Mouse (Mus musculus) stomach, embryonic 16.5 days (tissue): ENCODE measurements around the gene Dqx1. TPM values are rescaled to one million over a fixed set of nuclear protein-coding genes. Genes with fewer than 3 reads are reported as not detected.

Experiments
- microRNA counts: library from miRNA; unstranded; fragments of <30 nt; microRNA quantifications from one replicate; lab custom pipeline; 2016
- microRNA-seq: library from miRNA; unstranded; fragments of <30 nt; microRNA quantifications from one replicate; pipeline ENCODE4, GENCODE M21; 2016
- polyA plus RNA-seq: library from polyadenylated mRNA; unstranded; fragments of >200 nt; fragmentation: Nextera tagmentation; extraction: Ambion mirVana; gene quantifications from 2 replicates; pipeline ENCODE4 v1.2.1, GENCODE M21; 2015

Dqx1 gene
- polyA plus RNA-seq, 1 experiment from 2014 or later, result 6.4 TPM

MicroRNAs encoded within 50 kb of the gene (microRNA counts, 519-probe panel; counts per million panel counts)
- 1,655 counts per million, percentile 25 among the panel's probes with 10 or more counts for microRNA mmu-miR-3470a+mmu-miR-3470b (lab: Ali Mortazavi, UCI)

Small RNA genes lying within 50 kb of the gene (microRNA-seq; reads per million reads assigned to microRNA genes)
- gene Mir3470a (not detected), gene Mir7040 (not detected)

Other genes starting within 250 kb of the Dqx1 start
- 1.4 and 1.5 TPM in 2 replicates for gene Sema4f, start 118.1 kb upstream of the Dqx1 start, polyA plus RNA-seq
- gene M1ap, start 110.9 kb upstream of the Dqx1 start, polyA plus RNA-seq, result 0.26 and 1.0 TPM in 2 replicates
- gene Dok1, start 24.4 kb upstream of the Dqx1 start, polyA plus RNA-seq, result 10.5 and 11.3 TPM in 2 replicates
- 19.4 and 19.5 TPM in 2 replicates for gene Loxl3, start 23.7 kb upstream of the Dqx1 start, polyA plus RNA-seq
- gene Aup1, start 3.3 kb upstream of the Dqx1 start, polyA plus RNA-seq, result 228 and 235 TPM in 2 replicates
- 66.5 and 72.3 TPM in 2 replicates for gene Htra2, start 2.6 kb upstream of the Dqx1 start, polyA plus RNA-seq
- gene Tlx2, start 12.4 kb downstream of the Dqx1 start, polyA plus RNA-seq, result 1.8 and 3.4 TPM in 2 replicates
- gene Pcgf1, start 20.0 kb downstream of the Dqx1 start, polyA plus RNA-seq, result 25.1 and 28.8 TPM in 2 replicates
- gene Lbx2, start 28.5 kb downstream of the Dqx1 start, polyA plus RNA-seq, result 0.58 and 0.65 TPM in 2 replicates
- 1.2 and 1.5 TPM in 2 replicates for gene Ccdc142, start 43.8 kb downstream of the Dqx1 start, polyA plus RNA-seq
- gene Gm42688, start 43.8 kb downstream of the Dqx1 start, polyA plus RNA-seq, result 1.8 TPM in 2 replicates
- gene Mrpl53, start 51.2 kb downstream of the Dqx1 start, polyA plus RNA-seq, result 115 and 123 TPM in 2 replicates
- gene Mogs, start 57.7 kb downstream of the Dqx1 start, polyA plus RNA-seq, result 8.3 TPM in 2 replicates
- gene Wbp1, start 63.7 kb downstream of the Dqx1 start, polyA plus RNA-seq, result 87.9 and 93.8 TPM in 2 replicates
- gene Ino80b, start 67.6 kb downstream of the Dqx1 start, polyA plus RNA-seq, result 7.9 and 8.4 TPM in 2 replicates
- 39.7 and 42.8 TPM in 2 replicates for gene Rtkn, start 77.6 kb downstream of the Dqx1 start, polyA plus RNA-seq
- 4.1 and 5.0 TPM in 2 replicates for gene Wdr54, start 98.6 kb downstream of the Dqx1 start, polyA plus RNA-seq
- 2.1 and 2.2 TPM in 2 replicates for gene 1700003E16Rik, start 98.6 kb downstream of the Dqx1 start, polyA plus RNA-seq
- gene Dctn1, start 108.1 kb downstream of the Dqx1 start, polyA plus RNA-seq, result 73.7 and 74.1 TPM in 2 replicates
- 0.30 and 0.60 TPM in 2 replicates for gene Slc4a5, start 162.0 kb downstream of the Dqx1 start, polyA plus RNA-seq